Mouse (Mus musculus): ENCODE measurements around the gene Clec3a. TPM values are rescaled to one million over a fixed set of nuclear protein-coding genes. Genes with fewer than 3 reads are reported as not detected.

Gene Clec3a
- 0.38 and 0.92 TPM in 2 replicates for polyA plus RNA-seq (2015; fragmentation: Nextera tagmentation; extraction: Ambion mirVana)

- H3K27ac ChIP-seq (ENCODE audit: low read length), result no peak within 1 kb of the TSS
- no peaks in the 10 kb centered on the region; the same call in 1 of the 2 replicates for H3K4me1 ChIP-seq (replicated peaks; ENCODE audit: control insufficient read depth, insufficient read depth, low read length)
- no peak within 1 kb of the TSS for H3K9ac ChIP-seq (ENCODE audit: low read length)
- 0 out of 2 replicates have a peak, but pooled peaks have one; percentile 23 for ATAC-seq (ENCODE audit: low read depth)
- 59% methylated on average over 8 of the region's 8 CpGs for WGBS
- no peak within 1 kb of the TSS for H3K4me3 ChIP-seq (ENCODE audit: low read length)
- no peaks in the 10 kb centered on the region for H3K27me3 ChIP-seq (ENCODE audit: control insufficient read depth, insufficient read depth, low read depth, low read length)
- H3K4me2 ChIP-seq (ENCODE audit: low read depth, low read length), result no peak within 1 kb of the TSS
- no peaks in the 10 kb centered on the region; the same call in 1 of the 2 replicates for H3K9me3 ChIP-seq (ENCODE audit: control insufficient read depth, low read length)
- no peaks in the 10 kb centered on the region for H3K36me3 ChIP-seq (ENCODE audit: control insufficient read depth, insufficient read depth, low read length)
These were observed at the start of gene Clec3a for GRCm38 (mm10) chr8:114417786-114418185. Gene Clec3a, plus strand, starts transcription at chr8:114418086.

- peak overlapping the region; percentile 29 for H3K4me2 ChIP-seq (ENCODE audit: low read depth, low read length)
- H3K36me3 ChIP-seq (ENCODE audit: control insufficient read depth, insufficient read depth, low read length), result no peaks in the 10 kb centered on the region
- H3K9ac ChIP-seq (ENCODE audit: low read length), result no peak overlapping the region
- ATAC-seq (ENCODE audit: low read depth), result no peak; the same call in 1 of the 2 replicates
- H3K27me3 ChIP-seq (ENCODE audit: control insufficient read depth, insufficient read depth, low read depth, low read length), result no peaks in the 10 kb centered on the region
- WGBS, result 34% methylated on average over 27 of the region's 27 CpGs
- H3K4me1 ChIP-seq (replicated peaks; ENCODE audit: control insufficient read depth, insufficient read depth, low read length), result peaks cover 3% of the 10 kb centered on the region; the same call in 1 of the 2 replicates
- H3K9me3 ChIP-seq (ENCODE audit: control insufficient read depth, low read length), result no peaks in the 10 kb centered on the region
- H3K4me3 ChIP-seq (ENCODE audit: low read length), result no peak overlapping the region
- H3K27ac ChIP-seq (ENCODE audit: low read length), result no peak overlapping the region
These were observed 48.6 kb upstream of the Clec3a start for GRCm38 (mm10) chr8:114369038-114369976.

GRCm38 (mm10) chr8:114374390-114374789 lies 43.5 kb upstream of the Clec3a start:
- Histone ChIP-seq H3K4me1 (replicated peaks; ENCODE audit: control insufficient read depth, insufficient read depth, low read length) (peaks cover under 1% of the 10 kb centered on the region; the same call in 1 of the 2 replicates), H3K4me2 (ENCODE audit: low read depth, low read length) (no peak overlapping the region), H3K27ac (ENCODE audit: low read length) (no peak overlapping the region), H3K9me3 (ENCODE audit: control insufficient read depth, low read length) (no peaks in the 10 kb centered on the region), H3K27me3 (ENCODE audit: control insufficient read depth, insufficient read depth, low read depth, low read length) (no peaks in the 10 kb centered on the region), H3K36me3 (ENCODE audit: control insufficient read depth, insufficient read depth, low read length) (no peaks in the 10 kb centered on the region), H3K4me3 (ENCODE audit: low read length) (no peak overlapping the region), H3K9ac (ENCODE audit: low read length) (no peak overlapping the region)
- WGBS, result 81% methylated on average over 6 of the region's 6 CpGs
- no peak for ATAC-seq (ENCODE audit: low read depth)

- Histone ChIP-seq H3K27ac (ENCODE audit: low read length) (no peak overlapping the region), H3K4me1 (replicated peaks; ENCODE audit: control insufficient read depth, insufficient read depth, low read length) (no peaks in the 10 kb centered on the region), H3K36me3 (ENCODE audit: control insufficient read depth, insufficient read depth, low read length) (no peaks in the 10 kb centered on the region), H3K4me3 (ENCODE audit: low read length) (no peak overlapping the region), H3K9me3 (ENCODE audit: control insufficient read depth, low read length) (no peaks in the 10 kb centered on the region), H3K27me3 (ENCODE audit: control insufficient read depth, insufficient read depth, low read depth, low read length) (no peaks in the 10 kb centered on the region), H3K4me2 (ENCODE audit: low read depth, low read length) (no peak overlapping the region), H3K9ac (ENCODE audit: low read length) (no peak overlapping the region)
- no peak for ATAC-seq (ENCODE audit: low read depth)
- 75% methylated on average over 3 of the region's 3 CpGs for WGBS
These were observed 33.7 kb upstream of the Clec3a start for GRCm38 (mm10) chr8:114384189-114384588.

- H3K9ac ChIP-seq (ENCODE audit: low read length), result no peak overlapping the region
- 49% methylated on average over 4 of the region's 4 CpGs for WGBS
- H3K9me3 ChIP-seq (ENCODE audit: control insufficient read depth, low read length), result no peaks in the 10 kb centered on the region
- no peak overlapping the region for H3K27ac ChIP-seq (ENCODE audit: low read length)
- H3K4me3 ChIP-seq (ENCODE audit: low read length), result no peak overlapping the region
- no peaks in the 10 kb centered on the region for H3K4me1 ChIP-seq (replicated peaks; ENCODE audit: control insufficient read depth, insufficient read depth, low read length)
- no peaks in the 10 kb centered on the region for H3K27me3 ChIP-seq (ENCODE audit: control insufficient read depth, insufficient read depth, low read depth, low read length)
- H3K4me2 ChIP-seq (ENCODE audit: low read depth, low read length), result no peak overlapping the region
- ATAC-seq (ENCODE audit: low read depth), result no peak
- no peaks in the 10 kb centered on the region for H3K36me3 ChIP-seq (ENCODE audit: control insufficient read depth, insufficient read depth, low read length)
These were observed 30.4 kb upstream of the Clec3a start for GRCm38 (mm10) chr8:114387494-114387893.

GRCm38 (mm10) chr8:114390465-114391254 lies 27.2 kb upstream of the Clec3a start:
- 83% methylated on average over 11 of the region's 13 CpGs for WGBS

GRCm38 (mm10) chr8:114398326-114398725 lies 19.6 kb upstream of the Clec3a start:
- H3K27ac ChIP-seq (ENCODE audit: low read length), result no peak overlapping the region
- no peak for ATAC-seq (ENCODE audit: low read depth)
- H3K4me3 ChIP-seq (ENCODE audit: low read length), result no peak overlapping the region
- H3K36me3 ChIP-seq (ENCODE audit: control insufficient read depth, insufficient read depth, low read length), result no peaks in the 10 kb centered on the region
- H3K9ac ChIP-seq (ENCODE audit: low read length), result no peak overlapping the region
- no peaks in the 10 kb centered on the region for H3K4me1 ChIP-seq (replicated peaks; ENCODE audit: control insufficient read depth, insufficient read depth, low read length)
- 80% methylated on average over 5 of the region's 5 CpGs for WGBS
- H3K27me3 ChIP-seq (ENCODE audit: control insufficient read depth, insufficient read depth, low read depth, low read length), result no peaks in the 10 kb centered on the region
- H3K9me3 ChIP-seq (ENCODE audit: control insufficient read depth, low read length), result no peaks in the 10 kb centered on the region
- no peak overlapping the region for H3K4me2 ChIP-seq (ENCODE audit: low read depth, low read length)

More at GRCm38 (mm10) chr8:114390465-114391254, 27.2 kb upstream of the Clec3a start:
- Histone ChIP-seq H3K27ac (ENCODE audit: low read length) (no peak overlapping the region), H3K36me3 (ENCODE audit: control insufficient read depth, insufficient read depth, low read length) (no peaks in the 10 kb centered on the region), H3K9me3 (ENCODE audit: control insufficient read depth, low read length) (no peaks in the 10 kb centered on the region), H3K27me3 (ENCODE audit: control insufficient read depth, insufficient read depth, low read depth, low read length) (no peaks in the 10 kb centered on the region), H3K4me1 (replicated peaks; ENCODE audit: control insufficient read depth, insufficient read depth, low read length) (no peaks in the 10 kb centered on the region), H3K9ac (ENCODE audit: low read length) (no peak overlapping the region), H3K4me2 (ENCODE audit: low read depth, low read length) (no peak overlapping the region), H3K4me3 (ENCODE audit: low read length) (no peak overlapping the region)
- ATAC-seq (ENCODE audit: low read depth), result no peak

- Histone ChIP-seq H3K9me3 (ENCODE audit: control insufficient read depth, low read length) (no peaks in the 10 kb centered on the region), H3K4me2 (ENCODE audit: low read depth, low read length) (no peak overlapping the region), H3K9ac (ENCODE audit: low read length) (no peak overlapping the region), H3K36me3 (ENCODE audit: control insufficient read depth, insufficient read depth, low read length) (no peaks in the 10 kb centered on the region), H3K27me3 (ENCODE audit: control insufficient read depth, insufficient read depth, low read depth, low read length) (no peaks in the 10 kb centered on the region), H3K27ac (ENCODE audit: low read length) (no peak overlapping the region), H3K4me1 (replicated peaks; ENCODE audit: control insufficient read depth, insufficient read depth, low read length) (no peaks in the 10 kb centered on the region), H3K4me3 (ENCODE audit: low read length) (no peak overlapping the region)
- no peak for ATAC-seq (ENCODE audit: low read depth)
- 91% methylated on average over 5 of the region's 5 CpGs for WGBS
These were observed 18.6 kb upstream of the Clec3a start for GRCm38 (mm10) chr8:114399273-114399672.

GRCm38 (mm10) chr8:114401679-114402078 lies 16.2 kb upstream of the Clec3a start:
- no peak overlapping the region for H3K4me3 ChIP-seq (ENCODE audit: low read length)
- no peak for ATAC-seq (ENCODE audit: low read depth)
- no peaks in the 10 kb centered on the region for H3K9me3 ChIP-seq (ENCODE audit: control insufficient read depth, low read length)
- no peaks in the 10 kb centered on the region for H3K4me1 ChIP-seq (replicated peaks; ENCODE audit: control insufficient read depth, insufficient read depth, low read length)
- H3K4me2 ChIP-seq (ENCODE audit: low read depth, low read length), result no peak overlapping the region
- H3K27ac ChIP-seq (ENCODE audit: low read length), result no peak overlapping the region
- H3K9ac ChIP-seq (ENCODE audit: low read length), result no peak overlapping the region
- H3K27me3 ChIP-seq (ENCODE audit: control insufficient read depth, insufficient read depth, low read depth, low read length), result no peaks in the 10 kb centered on the region
- 49% methylated on average over 7 of the region's 7 CpGs for WGBS
- H3K36me3 ChIP-seq (ENCODE audit: control insufficient read depth, insufficient read depth, low read length), result no peaks in the 10 kb centered on the region
